Mouse (Mus musculus): ENCODE measurements around the gene Med16. TPM values are rescaled to one million over a fixed set of nuclear protein-coding genes. Genes with fewer than 3 reads are reported as not detected.

Gene Med16
- 55.5 and 58.7 TPM in 2 replicates for polyA plus RNA-seq (2014; fragmentation: Nextera tagmentation; extraction: Ambion mirVana)

DNA sequence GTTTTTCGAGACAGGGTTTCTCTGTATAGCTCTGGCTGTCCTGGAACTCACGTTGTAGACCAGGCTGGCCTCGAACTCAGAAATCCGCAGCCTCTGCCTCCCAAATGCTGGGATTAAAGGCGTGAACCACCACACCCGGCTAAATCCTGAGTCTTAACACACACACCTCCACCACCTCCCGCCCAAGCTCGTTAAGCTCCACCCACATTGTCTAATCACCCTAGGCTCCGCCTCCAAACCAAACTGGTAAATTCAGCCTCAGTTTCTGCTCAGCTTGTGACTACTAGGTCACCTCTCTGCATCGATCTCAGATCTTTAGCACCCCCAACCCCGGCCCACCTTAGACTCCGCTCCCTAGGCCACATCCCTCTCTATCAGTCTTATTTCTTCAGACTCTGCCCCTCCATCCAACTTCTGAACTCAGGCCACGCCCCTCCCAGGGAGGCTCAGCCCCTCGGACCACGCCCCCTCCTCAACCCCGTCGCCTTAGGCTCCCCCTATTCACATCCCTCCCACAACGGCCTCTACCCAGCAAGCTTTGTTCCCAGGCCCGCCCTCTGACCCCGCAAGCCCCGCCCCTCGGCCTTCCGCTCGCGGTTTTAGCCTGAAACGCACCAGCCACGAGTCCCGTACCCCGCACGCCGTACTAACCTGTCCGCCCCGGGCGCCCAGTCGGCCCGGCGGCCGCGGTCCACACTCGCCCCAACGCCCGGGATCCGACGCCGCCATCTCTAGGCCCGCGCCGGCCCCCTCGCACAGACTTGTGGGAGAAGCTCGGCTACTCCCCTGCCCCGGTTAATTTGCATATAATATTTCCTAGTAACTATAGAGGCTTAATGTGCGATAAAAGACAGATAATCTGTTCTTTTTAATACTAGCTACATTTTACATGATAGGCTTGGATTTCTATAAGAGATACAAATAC lies at the start of gene Med16:
Gene Med16 (minus strand): TSS at position 757 of the 925 bp plus-strand sequence.
- no peak for TF ChIP-seq CTCF (IDR thresholded peaks at IDR 0.05; ENCODE audit: low read depth)
- peak; percentile 97 for DNase-seq
- H3K9ac ChIP-seq: peak within 1 kb of the TSS; percentile 91
- H3K27me3 ChIP-seq (ENCODE audit: insufficient read depth, low read length): no peaks in the 10 kb centered on the region
- no peaks in the 10 kb centered on the region for H3K9me3 ChIP-seq (ENCODE audit: low read depth, low read length)
- H3K4me3 ChIP-seq (ENCODE audit: low read depth, low read length): peak within 1 kb of the TSS; percentile 66
- peak within 1 kb of the TSS; percentile 98 for H3K27ac ChIP-seq (ENCODE audit: low read depth)
- peak; percentile 93 for ATAC-seq (ENCODE audit: insufficient read depth)
- no peaks in the 10 kb centered on the region for H3K4me1 ChIP-seq (ENCODE audit: insufficient read depth)
- 1% methylated on average over 52 of the region's 52 CpGs for WGBS
- peaks cover 57% of the 10 kb centered on the region for H3K36me3 ChIP-seq (ENCODE audit: insufficient read depth)
- H3K4me2 ChIP-seq: peak within 1 kb of the TSS; percentile 57

DNA sequence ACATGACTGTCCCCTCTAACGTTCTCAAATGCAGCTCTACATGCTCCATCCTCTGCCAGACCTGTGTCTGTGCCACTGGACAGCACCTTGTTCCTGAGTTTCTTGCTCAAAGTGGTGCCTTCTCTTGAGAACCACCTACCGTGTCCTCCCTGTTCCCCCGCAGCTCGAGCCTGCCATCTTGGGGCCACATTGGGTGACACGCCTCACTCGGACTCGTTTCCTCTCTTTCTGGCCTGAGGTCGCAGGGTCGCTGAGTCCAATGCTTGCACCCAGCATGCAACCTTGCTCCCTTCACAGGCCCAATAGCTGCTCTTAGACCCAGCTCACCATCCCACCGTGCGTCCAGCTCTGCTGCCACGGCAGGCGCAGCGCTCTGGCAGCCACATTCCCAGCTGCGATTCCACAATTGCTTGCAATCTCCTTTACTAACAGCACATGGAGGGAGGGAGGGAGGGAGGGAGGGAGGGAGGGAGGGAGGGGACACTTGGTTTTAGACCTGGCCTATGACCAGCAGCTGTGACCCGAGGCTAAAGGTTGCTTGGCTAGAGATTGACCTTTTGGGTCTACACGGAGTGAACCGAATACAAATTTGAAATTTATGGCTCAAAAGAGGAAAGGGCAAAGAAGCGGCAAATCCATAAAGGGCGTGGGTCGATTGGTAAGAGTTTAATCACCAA lies 49.6 kb upstream of the Med16 start:
- Histone ChIP-seq H3K4me1 (ENCODE audit: insufficient read depth) (0 out of 2 replicates have a peak, but pooled peaks cover 6% of the 10 kb centered on the region), H3K27me3 (ENCODE audit: insufficient read depth, low read length) (no peaks in the 10 kb centered on the region), H3K27ac (ENCODE audit: low read depth) (no peak overlapping the region), H3K9ac (no peak overlapping the region), H3K9me3 (ENCODE audit: low read depth, low read length) (no peaks in the 10 kb centered on the region), H3K4me2 (peak overlapping the region; percentile 45), H3K4me3 (ENCODE audit: low read depth, low read length) (no peak overlapping the region), H3K36me3 (ENCODE audit: insufficient read depth) (peaks cover 24% of the 10 kb centered on the region)
- DNase-seq: peak; percentile 85
- ATAC-seq (ENCODE audit: insufficient read depth): no peak
- WGBS: 12% methylated on average over 21 of the region's 21 CpGs
- peak; percentile 94 for TF ChIP-seq CTCF (IDR thresholded peaks at IDR 0.05; ENCODE audit: low read depth)

DNA sequence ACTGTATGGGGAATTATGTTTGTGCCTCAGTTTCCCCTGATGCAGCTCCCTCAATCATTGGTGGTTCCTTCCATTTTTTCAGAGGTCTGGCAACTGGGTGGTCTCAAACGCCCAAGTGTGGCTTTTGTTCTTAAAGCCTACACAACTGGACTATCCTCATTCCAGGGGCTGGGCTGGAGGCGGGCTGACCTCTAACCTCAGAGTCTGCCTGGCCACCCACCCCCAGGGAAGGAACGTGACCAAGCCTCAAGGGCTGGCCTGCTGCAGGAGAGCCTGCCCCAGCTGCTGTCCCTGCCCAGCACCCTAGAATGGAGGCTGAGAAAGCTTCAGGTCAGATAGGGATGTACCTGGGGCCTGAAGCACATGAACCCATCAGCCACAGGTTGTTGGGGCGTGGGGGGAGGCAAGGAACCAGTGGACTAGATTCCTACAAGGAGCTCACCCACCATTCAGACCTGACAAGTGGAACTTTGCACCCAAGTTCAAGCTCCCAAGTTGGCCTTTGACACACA lies 48.0 kb upstream of the Med16 start:
- peaks cover 21% of the 10 kb centered on the region for H3K36me3 ChIP-seq (ENCODE audit: insufficient read depth)
- no peak overlapping the region for H3K4me2 ChIP-seq
- H3K27me3 ChIP-seq (ENCODE audit: insufficient read depth, low read length): no peaks in the 10 kb centered on the region
- DNase-seq: no peak
- no peaks in the 10 kb centered on the region for H3K9me3 ChIP-seq (ENCODE audit: low read depth, low read length)
- no peak overlapping the region for H3K9ac ChIP-seq
- TF ChIP-seq CTCF (IDR thresholded peaks at IDR 0.05; ENCODE audit: low read depth): no peak
- H3K4me3 ChIP-seq (ENCODE audit: low read depth, low read length): no peak overlapping the region
- no peak for ATAC-seq (ENCODE audit: insufficient read depth)
- H3K27ac ChIP-seq (ENCODE audit: low read depth): no peak overlapping the region
- H3K4me1 ChIP-seq (ENCODE audit: insufficient read depth): 0 out of 2 replicates have a peak, but pooled peaks cover 6% of the 10 kb centered on the region
- WGBS: 20% methylated on average over 4 of the region's 4 CpGs

DNA sequence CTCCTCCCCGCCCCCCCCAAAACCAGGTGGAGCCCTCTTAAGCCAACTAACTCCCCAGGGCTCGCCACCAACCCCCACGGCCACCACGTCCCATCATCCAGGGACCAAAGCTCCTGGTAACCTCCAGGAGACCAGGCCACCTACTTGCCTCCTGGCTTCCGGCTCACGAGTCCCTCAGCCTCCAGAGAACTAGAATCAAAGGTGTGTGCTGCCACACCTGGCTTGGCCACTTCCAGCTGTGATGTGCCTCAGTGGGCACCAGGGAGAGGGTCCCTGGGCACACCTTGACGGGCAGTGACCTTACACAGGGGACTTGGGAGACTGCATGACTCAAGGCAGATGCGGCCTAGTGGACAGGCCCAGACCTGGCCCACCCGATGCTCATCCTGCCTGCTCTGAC lies 47.0 kb upstream of the Med16 start:
- Histone ChIP-seq H3K9ac (no peak overlapping the region), H3K9me3 (ENCODE audit: low read depth, low read length) (no peaks in the 10 kb centered on the region), H3K4me3 (ENCODE audit: low read depth, low read length) (no peak overlapping the region), H3K27ac (ENCODE audit: low read depth) (no peak overlapping the region), H3K27me3 (ENCODE audit: insufficient read depth, low read length) (no peaks in the 10 kb centered on the region), H3K4me2 (no peak overlapping the region), H3K36me3 (ENCODE audit: insufficient read depth) (peaks cover 25% of the 10 kb centered on the region), H3K4me1 (ENCODE audit: insufficient read depth) (no peaks in the 10 kb centered on the region)
- DNase-seq (no peak), ATAC-seq (ENCODE audit: insufficient read depth) (no peak)
- TF ChIP-seq CTCF (IDR thresholded peaks at IDR 0.05; ENCODE audit: low read depth): no peak
- 62% methylated on average over 9 of the region's 9 CpGs for WGBS

DNA sequence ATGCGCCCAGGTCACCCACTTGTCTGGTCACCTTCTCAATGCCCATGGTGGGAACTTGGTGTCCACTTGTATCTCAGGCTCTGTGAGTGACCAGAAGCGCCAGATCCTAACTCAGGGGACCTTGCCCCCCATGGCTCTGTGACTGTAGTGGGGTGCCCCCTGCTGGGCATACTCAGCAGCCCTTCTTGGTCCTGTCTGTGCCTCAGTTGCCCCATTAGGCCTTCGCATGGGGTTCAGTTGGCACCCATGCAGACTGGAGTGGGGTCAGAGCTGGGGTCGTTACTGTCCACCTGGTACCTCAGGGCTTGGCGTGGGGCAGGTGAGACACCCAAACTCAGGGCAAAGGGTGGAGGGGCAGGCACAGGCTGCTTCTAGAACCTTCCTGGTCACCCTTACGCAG lies 45.2 kb upstream of the Med16 start:
- Histone ChIP-seq H3K27me3 (ENCODE audit: insufficient read depth, low read length) (no peaks in the 10 kb centered on the region), H3K9me3 (ENCODE audit: low read depth, low read length) (no peaks in the 10 kb centered on the region), H3K4me2 (no peak overlapping the region), H3K27ac (ENCODE audit: low read depth) (no peak overlapping the region), H3K9ac (no peak overlapping the region), H3K4me1 (ENCODE audit: insufficient read depth) (no peaks in the 10 kb centered on the region), H3K36me3 (ENCODE audit: insufficient read depth) (peaks cover 42% of the 10 kb centered on the region), H3K4me3 (ENCODE audit: low read depth, low read length) (no peak overlapping the region)
- peak; percentile 74 for TF ChIP-seq CTCF (IDR thresholded peaks at IDR 0.05; ENCODE audit: low read depth)
- DNase-seq: peak; percentile 57
- ATAC-seq (ENCODE audit: insufficient read depth): no peak
- 81% methylated on average over 6 of the region's 6 CpGs for WGBS

DNA sequence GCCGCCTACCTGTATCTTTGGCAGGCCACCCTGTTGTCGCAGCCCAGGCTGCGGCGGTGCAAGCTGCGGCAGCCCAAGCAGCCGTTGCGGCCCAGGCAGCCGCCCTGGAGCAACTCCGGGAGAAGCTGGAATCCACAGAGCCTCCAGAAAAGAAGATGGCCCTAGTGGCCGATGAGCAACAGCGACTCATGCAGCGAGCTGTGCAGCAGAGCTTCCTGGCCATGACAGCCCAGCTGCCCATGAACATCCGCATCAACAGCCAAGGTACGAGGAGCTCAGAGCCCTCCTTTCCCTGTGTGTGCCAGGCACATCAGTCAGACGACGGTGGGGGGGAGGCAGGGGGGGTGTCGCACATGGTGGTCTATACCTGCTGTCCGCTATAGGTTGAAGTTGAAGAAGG lies 41.9 kb upstream of the Med16 start:
- H3K9ac ChIP-seq: no peak overlapping the region
- H3K4me2 ChIP-seq: no peak overlapping the region
- peaks cover 57% of the 10 kb centered on the region for H3K36me3 ChIP-seq (ENCODE audit: insufficient read depth)
- H3K4me3 ChIP-seq (ENCODE audit: low read depth, low read length): no peak overlapping the region
- ATAC-seq (ENCODE audit: insufficient read depth) (no peak), DNase-seq (no peak)
- peaks cover 13% of the 10 kb centered on the region for H3K4me1 ChIP-seq (ENCODE audit: insufficient read depth)
- H3K27me3 ChIP-seq (ENCODE audit: insufficient read depth, low read length): no peaks in the 10 kb centered on the region
- H3K9me3 ChIP-seq (ENCODE audit: low read depth, low read length): no peaks in the 10 kb centered on the region
- no peak overlapping the region for H3K27ac ChIP-seq (ENCODE audit: low read depth)
- no peak for TF ChIP-seq CTCF (IDR thresholded peaks at IDR 0.05; ENCODE audit: low read depth)
- 83% methylated on average over 18 of the region's 18 CpGs for WGBS

DNA sequence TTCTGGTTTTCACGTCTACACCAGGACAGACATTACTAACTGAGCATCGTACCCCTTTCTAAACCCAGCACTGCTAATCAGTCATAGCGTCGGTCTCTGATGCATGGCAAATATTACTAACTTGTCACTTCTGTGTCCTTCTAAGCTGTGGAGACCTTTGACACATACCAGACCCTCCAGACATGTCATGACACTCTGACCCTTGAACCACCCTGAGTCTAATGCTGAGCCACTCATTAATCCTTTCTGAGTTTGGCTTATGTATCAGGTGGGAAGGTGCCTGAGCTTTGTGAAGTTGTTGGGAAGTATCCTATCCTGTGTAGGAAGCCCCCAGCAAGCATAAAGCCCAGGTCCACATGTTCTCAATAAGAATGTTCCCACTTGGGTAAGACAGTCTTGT lies 41.1 kb upstream of the Med16 start:
- Histone ChIP-seq H3K27me3 (ENCODE audit: insufficient read depth, low read length) (no peaks in the 10 kb centered on the region), H3K4me3 (ENCODE audit: low read depth, low read length) (no peak overlapping the region), H3K4me2 (no peak overlapping the region), H3K9ac (no peak overlapping the region), H3K27ac (ENCODE audit: low read depth) (no peak overlapping the region), H3K9me3 (ENCODE audit: low read depth, low read length) (no peaks in the 10 kb centered on the region), H3K4me1 (ENCODE audit: insufficient read depth) (peaks cover 17% of the 10 kb centered on the region), H3K36me3 (ENCODE audit: insufficient read depth) (peaks cover 57% of the 10 kb centered on the region)
- TF ChIP-seq CTCF (IDR thresholded peaks at IDR 0.05; ENCODE audit: low read depth): no peak
- 86% methylated on average over 4 of the region's 4 CpGs for WGBS
- ATAC-seq (ENCODE audit: insufficient read depth): no peak
- DNase-seq: no peak

Data from lung, embryonic 14.5 days (tissue).